Mouse (Mus musculus) spleen, postnatal 0 days (tissue): ENCODE measurements around the gene G6pc2. TPM values are rescaled to one million over a fixed set of nuclear protein-coding genes. Genes with fewer than 3 reads are reported as not detected.

ENCODE experiments used
- polyA plus RNA-seq: library from polyadenylated mRNA; unstranded; fragments of >200 nt; fragmentation: Nextera tagmentation; extraction: Ambion mirVana; gene quantifications from 2 replicates; pipeline ENCODE4 v1.2.1, GENCODE M21; 2015

G6pc2 gene
- not detected in 2 replicates for polyA plus RNA-seq

DNA sequence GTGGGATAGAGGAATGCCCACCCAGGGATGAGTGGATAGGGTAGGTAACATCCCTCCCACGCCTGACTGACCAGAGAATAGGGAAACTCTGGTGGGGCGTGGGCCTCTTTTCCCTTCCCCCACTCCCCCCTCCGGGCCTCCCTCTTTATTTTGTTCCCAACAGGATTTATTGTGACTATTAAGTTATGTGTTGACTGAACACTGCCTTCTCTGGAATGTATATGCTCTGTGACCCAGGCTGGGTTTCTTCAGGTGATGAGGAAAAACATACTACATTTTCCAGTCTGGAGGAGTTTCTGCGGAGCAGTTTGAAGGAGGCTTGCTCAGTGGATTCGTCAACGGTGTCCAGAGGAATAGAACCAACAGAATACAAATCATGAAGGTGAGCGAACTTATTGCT is at the start of gene G6pc2:
TSS of gene G6pc2 (plus strand) at position 301 of the 400 bp plus-strand sequence.

DNA sequence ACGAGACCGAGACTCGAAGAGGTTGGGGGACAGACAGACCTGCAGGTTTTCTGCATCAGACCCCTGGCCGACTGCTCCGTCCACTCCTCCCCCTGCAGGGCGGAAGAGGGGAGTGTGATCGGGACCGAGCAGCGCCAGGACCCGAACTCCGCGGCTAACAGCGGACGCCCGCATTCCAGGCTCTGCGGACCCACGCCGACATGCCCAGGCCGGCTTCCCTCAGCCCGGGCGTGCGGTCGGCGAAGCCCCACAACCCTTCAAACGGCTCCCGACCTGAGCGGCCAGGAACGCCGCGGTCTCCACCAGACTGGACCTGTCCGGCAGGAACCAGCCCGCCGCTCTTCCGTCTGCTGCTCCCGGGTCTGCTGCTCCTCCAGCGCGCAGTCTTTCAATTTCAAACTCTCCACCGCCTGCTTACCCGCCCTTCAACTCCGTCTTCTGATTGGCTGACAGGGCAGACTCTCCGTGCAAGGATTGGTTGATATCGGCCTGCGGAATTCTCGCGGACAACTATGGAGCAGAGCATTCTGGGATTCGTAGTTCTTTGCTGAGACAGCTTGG is 5.0 kb upstream of the G6pc2 start, which contains the start of gene Spc25:
TSS of gene Spc25 (minus strand) at position 404 of the 561 bp plus-strand sequence.

Other genes starting within 250 kb of the G6pc2 start
- 5.1 and 6.3 TPM in 2 replicates for gene Nostrin, start 75.3 kb upstream of the G6pc2 start, polyA plus RNA-seq
- gene Spc25, start 4.9 kb upstream of the G6pc2 start, polyA plus RNA-seq = 119 and 135 TPM in 2 replicates
- gene Abcb11, start 131.5 kb downstream of the G6pc2 start, polyA plus RNA-seq = 0.04 TPM in 1 of 2 replicates, not detected in the other
- 0.94 and 1.1 TPM in 2 replicates for gene Dhrs9, start 169.4 kb downstream of the G6pc2 start, polyA plus RNA-seq